Mouse (Mus musculus): Measurements from ENCODE around the gene Prkar1b. TPM values are rescaled to one million over a fixed set of nuclear protein-coding genes. Genes with fewer than 3 reads are reported as not detected.

Prkar1b gene
- polyA plus RNA-seq, 1 experiment from 2014 or later, result 0.62 TPM

DNA sequence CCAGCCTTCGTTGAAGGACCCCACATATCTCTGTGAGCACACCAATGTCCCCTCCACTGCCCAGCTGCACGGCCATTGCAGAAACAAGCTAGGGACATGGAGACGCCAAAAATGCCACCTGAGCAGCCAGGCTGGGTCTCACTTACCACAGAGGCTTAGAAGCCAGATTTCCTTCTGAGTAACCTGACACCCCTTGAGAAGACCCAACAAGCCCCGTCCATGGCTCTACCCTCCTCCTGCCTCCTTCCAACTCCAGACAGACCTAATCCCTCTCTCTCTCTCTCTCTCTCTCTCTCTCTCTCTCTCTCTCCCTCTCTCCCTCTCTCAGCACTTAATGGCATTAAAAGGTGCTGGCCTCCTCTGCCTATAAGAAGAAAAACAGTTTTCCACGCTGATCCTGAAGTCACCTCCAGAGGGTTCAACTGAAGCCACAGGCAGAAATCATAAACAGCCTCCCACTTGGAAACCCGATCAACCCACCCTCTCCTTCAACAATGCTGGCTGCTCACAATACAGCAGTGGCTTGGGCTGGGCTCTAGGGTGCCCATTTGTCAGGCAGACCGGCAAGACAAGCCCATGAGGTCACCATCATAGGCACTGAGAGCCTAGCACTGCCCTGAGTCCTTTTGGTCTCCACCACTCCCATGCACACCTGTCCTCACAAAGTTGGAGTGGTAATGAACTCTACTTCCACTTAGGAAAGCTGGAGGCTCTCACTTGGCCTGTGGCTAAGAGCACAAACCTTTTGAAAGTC, 82.8 kb downstream of the Prkar1b start:
- ATAC-seq, result no peak
- DNase-seq, result no peak
- Histone ChIP-seq H3K4me2 (ENCODE audit: low read depth, low read length) (no peak overlapping the region), H3K27ac (ENCODE audit: low read depth) (no peak overlapping the region), H3K4me1 (ENCODE audit: insufficient read depth) (no peaks in the 10 kb centered on the region), H3K9me3 (ENCODE audit: low read length) (no peaks in the 10 kb centered on the region), H3K27me3 (ENCODE audit: insufficient read depth, low read length) (no peaks in the 10 kb centered on the region), H3K36me3 (replicated peaks; ENCODE audit: insufficient read depth, low read length) (no peaks in the 10 kb centered on the region), H3K9ac (replicated peaks) (no peak overlapping the region), H3K4me3 (ENCODE audit: low read depth, low read length) (no peak overlapping the region)
- TF ChIP-seq CTCF (IDR thresholded peaks at IDR 0.05; ENCODE audit: low read depth) (no peak), EP300 (IDR thresholded peaks at IDR 0.05; ENCODE audit: low read depth) (no peak)
- 55% methylated on average over 7 of the region's 7 CpGs for WGBS (ENCODE audit: insufficient replicate concordance)

DNA sequence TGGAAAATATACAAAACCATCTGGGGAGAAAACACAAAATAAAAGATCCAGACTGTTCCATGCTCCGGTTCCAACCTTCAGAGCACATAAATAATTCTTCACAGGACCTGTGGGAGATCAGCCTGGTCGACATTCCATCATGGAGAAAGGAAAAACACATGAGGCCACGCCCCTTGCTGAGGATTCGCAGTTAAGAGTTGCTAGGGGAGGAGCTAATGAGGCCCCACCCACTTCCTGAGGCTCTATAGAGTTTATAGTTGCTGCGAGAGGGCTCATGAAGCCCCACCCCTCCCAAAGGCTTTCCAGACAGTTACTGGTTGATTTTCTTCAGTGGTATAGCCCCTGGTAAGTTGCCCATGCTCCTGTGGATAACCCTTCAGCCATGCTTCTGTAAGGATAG, 85.2 kb downstream of the Prkar1b start:
- Histone ChIP-seq H3K4me1 (ENCODE audit: insufficient read depth) (no peaks in the 10 kb centered on the region), H3K9ac (replicated peaks) (no peak overlapping the region), H3K27ac (ENCODE audit: low read depth) (no peak overlapping the region), H3K4me3 (ENCODE audit: low read depth, low read length) (no peak overlapping the region), H3K27me3 (ENCODE audit: insufficient read depth, low read length) (no peaks in the 10 kb centered on the region), H3K9me3 (ENCODE audit: low read length) (no peaks in the 10 kb centered on the region), H3K4me2 (ENCODE audit: low read depth, low read length) (no peak overlapping the region), H3K36me3 (replicated peaks; ENCODE audit: insufficient read depth, low read length) (no peaks in the 10 kb centered on the region)
- 66% methylated on average over 5 of the region's 5 CpGs for WGBS (ENCODE audit: insufficient replicate concordance)
- ATAC-seq (no peak), DNase-seq (peak; percentile 28)
- TF ChIP-seq CTCF (IDR thresholded peaks at IDR 0.05; ENCODE audit: low read depth), result no peak
- TF ChIP-seq EP300 (IDR thresholded peaks at IDR 0.05; ENCODE audit: low read depth), result no peak

DNA sequence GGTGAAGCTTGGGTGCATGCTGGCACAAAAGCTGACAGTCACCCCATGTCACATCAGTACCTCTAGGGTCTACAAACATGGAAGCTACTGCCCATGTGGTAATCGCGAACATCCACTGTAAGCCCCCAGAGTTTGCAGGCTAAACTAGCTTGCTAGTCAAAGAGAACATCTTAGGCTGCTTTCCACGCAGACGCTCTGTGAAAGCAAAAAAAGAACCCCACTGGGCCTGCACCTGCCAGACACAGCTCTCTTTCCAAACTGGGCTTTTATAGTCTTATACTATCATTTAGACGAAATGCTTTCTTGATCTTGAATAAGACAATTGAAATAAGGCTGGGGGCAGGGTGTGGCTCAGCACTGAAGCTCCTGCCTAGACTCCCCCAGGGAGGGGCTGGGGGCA, 88.1 kb downstream of the Prkar1b start:
- 75% methylated on average over 5 of the region's 5 CpGs for WGBS (ENCODE audit: insufficient replicate concordance)
- Histone ChIP-seq H3K4me2 (ENCODE audit: low read depth, low read length) (no peak overlapping the region), H3K27ac (ENCODE audit: low read depth) (no peak overlapping the region), H3K4me3 (ENCODE audit: low read depth, low read length) (no peak overlapping the region), H3K4me1 (ENCODE audit: insufficient read depth) (no peaks in the 10 kb centered on the region), H3K9ac (replicated peaks) (no peak overlapping the region), H3K27me3 (ENCODE audit: insufficient read depth, low read length) (no peaks in the 10 kb centered on the region), H3K9me3 (ENCODE audit: low read length) (no peaks in the 10 kb centered on the region), H3K36me3 (replicated peaks; ENCODE audit: insufficient read depth, low read length) (no peaks in the 10 kb centered on the region)
- DNase-seq (no peak), ATAC-seq (no peak)
- TF ChIP-seq EP300 (IDR thresholded peaks at IDR 0.05; ENCODE audit: low read depth), result no peak
- no peak for TF ChIP-seq CTCF (IDR thresholded peaks at IDR 0.05; ENCODE audit: low read depth)

DNA sequence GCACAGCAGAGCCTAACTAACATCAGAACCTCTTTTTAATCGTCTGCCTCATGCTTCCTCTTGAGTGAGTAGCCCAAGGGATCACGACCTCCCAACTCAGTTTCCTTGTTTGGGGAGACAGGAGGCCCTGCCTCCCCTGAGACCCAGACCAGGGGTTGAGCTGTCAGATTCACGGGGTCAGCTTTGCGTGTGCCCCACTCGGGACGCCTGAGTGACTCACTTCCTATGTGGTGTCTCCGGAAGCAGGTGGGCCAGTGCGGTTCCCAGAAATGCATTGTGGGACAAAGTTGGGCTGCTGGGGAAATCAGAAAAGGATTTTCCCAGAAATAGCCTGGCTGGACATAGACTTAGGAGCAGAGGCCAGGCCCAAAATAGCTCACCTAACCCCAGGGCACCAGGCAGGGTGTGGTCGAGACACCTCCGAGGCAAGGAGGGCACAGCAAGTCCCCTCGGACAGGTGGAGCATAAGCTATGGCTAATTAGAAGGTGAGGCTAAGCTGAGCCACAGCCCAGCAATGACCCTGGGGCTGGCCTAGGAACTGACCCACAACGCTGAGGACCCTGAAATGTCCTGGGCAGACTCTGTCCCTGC, 89.2 kb downstream of the Prkar1b start:
- Histone ChIP-seq H3K4me3 (ENCODE audit: low read depth, low read length) (no peak overlapping the region), H3K9me3 (ENCODE audit: low read length) (no peaks in the 10 kb centered on the region), H3K9ac (replicated peaks) (no peak overlapping the region), H3K27me3 (ENCODE audit: insufficient read depth, low read length) (no peaks in the 10 kb centered on the region), H3K4me1 (ENCODE audit: insufficient read depth) (no peaks in the 10 kb centered on the region), H3K36me3 (replicated peaks; ENCODE audit: insufficient read depth, low read length) (no peaks in the 10 kb centered on the region), H3K27ac (ENCODE audit: low read depth) (no peak overlapping the region), H3K4me2 (ENCODE audit: low read depth, low read length) (no peak overlapping the region)
- ATAC-seq (peak; percentile 27; the same call in 1 of the 2 replicates), DNase-seq (peak; percentile 21)
- TF ChIP-seq CTCF (IDR thresholded peaks at IDR 0.05; ENCODE audit: low read depth) (no peak), EP300 (IDR thresholded peaks at IDR 0.05; ENCODE audit: low read depth) (no peak)
- 41% methylated on average over 12 of the region's 12 CpGs for WGBS (ENCODE audit: insufficient replicate concordance)

DNA sequence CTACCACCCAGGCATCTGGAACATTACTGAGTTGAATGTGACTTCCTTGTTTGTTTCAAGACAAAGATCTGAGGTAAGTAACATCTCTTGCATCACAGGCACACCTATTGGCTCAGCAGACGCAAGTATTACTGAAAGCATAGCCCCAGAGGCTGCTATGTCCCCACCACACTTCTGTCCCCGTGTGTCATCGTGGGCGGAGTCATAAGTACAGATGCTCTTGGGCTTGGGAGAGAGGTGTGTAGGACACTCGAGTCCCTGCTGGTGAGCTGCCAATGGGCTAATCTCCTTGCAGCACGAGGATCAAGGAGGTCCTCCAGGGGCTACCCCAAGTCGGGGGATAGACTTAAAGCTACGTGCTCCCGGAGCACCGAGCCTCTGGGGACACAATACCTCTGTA, 96.6 kb downstream of the Prkar1b start:
- no peak overlapping the region for H3K27ac ChIP-seq (ENCODE audit: low read depth)
- no peak overlapping the region for H3K4me3 ChIP-seq (ENCODE audit: low read depth, low read length)
- no peak overlapping the region for H3K4me2 ChIP-seq (ENCODE audit: low read depth, low read length)
- 68% methylated on average over 10 of the region's 10 CpGs for WGBS (ENCODE audit: insufficient replicate concordance)
- no peak for TF ChIP-seq CTCF (IDR thresholded peaks at IDR 0.05; ENCODE audit: low read depth)
- TF ChIP-seq EP300 (IDR thresholded peaks at IDR 0.05; ENCODE audit: low read depth), result no peak
- H3K9ac ChIP-seq (replicated peaks), result no peak overlapping the region
- no peaks in the 10 kb centered on the region for H3K4me1 ChIP-seq (ENCODE audit: insufficient read depth)
- DNase-seq (peak; percentile 23), ATAC-seq (no peak)
- no peaks in the 10 kb centered on the region for H3K36me3 ChIP-seq (replicated peaks; ENCODE audit: insufficient read depth, low read length)
- no peaks in the 10 kb centered on the region for H3K27me3 ChIP-seq (ENCODE audit: insufficient read depth, low read length)
- H3K9me3 ChIP-seq (ENCODE audit: low read length), result no peaks in the 10 kb centered on the region

DNA sequence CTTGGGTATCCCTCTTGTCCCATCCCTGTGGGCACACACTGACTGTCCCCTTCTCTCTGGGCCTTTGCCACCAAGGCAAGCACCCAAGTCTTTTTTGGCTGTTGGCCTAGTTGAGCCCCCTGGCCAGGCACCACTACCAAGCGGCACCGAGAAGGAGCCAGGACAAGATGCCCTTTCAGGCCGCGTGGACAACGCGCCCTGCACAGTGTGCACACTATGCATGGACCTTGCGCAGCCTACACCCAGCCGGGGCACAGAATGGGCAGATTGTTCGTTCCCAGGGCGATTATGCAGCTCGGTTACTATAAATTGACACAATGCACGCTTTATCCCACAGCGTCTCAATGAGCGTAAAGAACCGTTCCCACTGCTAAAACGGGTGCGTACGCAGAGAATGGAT, 98.5 kb downstream of the Prkar1b start:
- Histone ChIP-seq H3K36me3 (replicated peaks; ENCODE audit: insufficient read depth, low read length) (no peaks in the 10 kb centered on the region), H3K9me3 (ENCODE audit: low read length) (no peaks in the 10 kb centered on the region), H3K9ac (replicated peaks) (no peak overlapping the region), H3K27me3 (ENCODE audit: insufficient read depth, low read length) (no peaks in the 10 kb centered on the region), H3K4me3 (ENCODE audit: low read depth, low read length) (no peak overlapping the region), H3K4me1 (ENCODE audit: insufficient read depth) (no peaks in the 10 kb centered on the region), H3K27ac (ENCODE audit: low read depth) (no peak overlapping the region), H3K4me2 (ENCODE audit: low read depth, low read length) (no peak overlapping the region)
- 88% methylated on average over 18 of the region's 18 CpGs for WGBS (ENCODE audit: insufficient replicate concordance)
- no peak for DNase-seq
- no peak for ATAC-seq
- TF ChIP-seq CTCF (IDR thresholded peaks at IDR 0.05; ENCODE audit: low read depth), result no peak
- no peak for TF ChIP-seq EP300 (IDR thresholded peaks at IDR 0.05; ENCODE audit: low read depth)

Measured in liver, postnatal 0 days (tissue).